Mouse (Mus musculus) heart, postnatal 0 days (tissue): Measurements from ENCODE around the gene Pou3f1.

Source experiments
- CTCF ChIP-seq: IDR thresholded peaks from 2 replicates; pipeline ENCODE4 v1.5.1; 2016; ENCODE audit warnings: antibody characterized with exemption, control low read depth, low read depth
- EP300 ChIP-seq: IDR thresholded peaks from 2 replicates; pipeline ENCODE4 v1.6.1; 2016; ENCODE audit warnings: antibody characterized with exemption, low read depth

DNA sequence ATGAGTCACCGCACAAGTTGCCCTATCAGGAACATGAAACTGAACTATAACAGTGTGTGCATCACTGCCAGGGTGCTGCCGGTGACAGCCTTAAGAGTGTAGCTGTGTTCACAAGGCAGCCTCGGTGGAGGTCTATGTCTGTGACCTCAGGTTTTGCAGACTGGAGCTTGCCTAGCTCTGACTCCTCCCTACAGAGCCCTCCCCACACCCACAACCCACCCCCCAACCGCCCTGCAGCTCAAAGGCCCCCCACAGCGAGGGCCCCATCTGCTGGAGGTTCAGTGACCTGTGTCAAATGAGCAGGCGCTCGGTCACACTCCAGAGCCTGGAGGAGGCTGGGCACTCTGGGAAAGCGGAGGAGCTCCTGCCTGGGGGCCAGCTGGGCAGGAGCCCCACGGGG is 3.7 kb upstream of the Pou3f1 start:
- TF ChIP-seq CTCF (peak; percentile 28; the same call in 1 of the 2 replicates), EP300 (no peak)
